Mouse (Mus musculus): Measurements from ENCODE around the gene Nt5dc3.

Gene Nt5dc3

DNA sequence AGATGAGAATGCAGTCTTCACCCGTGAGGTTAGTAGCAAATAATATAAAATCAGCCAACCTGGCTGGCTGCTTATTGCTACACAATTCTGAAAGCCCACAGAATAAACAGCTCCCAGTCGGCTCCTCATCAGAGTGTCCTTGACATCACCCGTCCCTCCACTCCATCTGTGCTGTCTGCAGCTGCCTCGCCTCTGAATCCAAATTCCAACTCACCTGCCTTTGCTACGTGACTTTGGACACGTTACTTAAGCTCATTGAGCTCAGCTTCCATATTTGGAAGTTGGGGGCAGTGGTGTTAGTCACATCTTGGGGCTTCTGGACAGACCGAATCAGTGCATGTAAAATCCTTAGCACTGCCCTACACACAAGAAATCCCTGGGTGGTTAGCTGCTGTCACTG lies 93.3 kb downstream of the Nt5dc3 start:
- DNase-seq (ENCODE audit: low spot score in 2 of 2), result no peak

DNA sequence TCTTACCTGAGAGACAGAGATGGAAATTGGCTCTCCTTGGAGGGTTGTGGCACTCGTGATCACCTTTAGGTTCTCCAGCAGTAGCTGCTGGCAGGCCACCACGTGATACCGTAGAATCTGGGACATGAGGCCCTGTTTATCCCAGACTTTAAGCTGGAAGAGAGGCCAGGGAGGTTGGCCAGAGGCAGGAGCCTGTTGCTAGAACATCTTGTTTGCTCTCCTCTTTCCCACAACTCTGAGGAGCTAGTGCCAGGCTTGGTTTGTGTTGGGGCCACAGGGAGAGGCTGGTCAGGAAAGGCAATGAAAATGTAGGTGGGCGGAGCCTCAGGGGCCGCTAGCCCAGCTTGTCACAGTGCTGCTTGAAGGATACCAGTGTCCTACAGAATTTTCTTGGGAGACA lies 93.8 kb downstream of the Nt5dc3 start:
- DNase-seq (ENCODE audit: low spot score in 2 of 2), result no peak

DNA sequence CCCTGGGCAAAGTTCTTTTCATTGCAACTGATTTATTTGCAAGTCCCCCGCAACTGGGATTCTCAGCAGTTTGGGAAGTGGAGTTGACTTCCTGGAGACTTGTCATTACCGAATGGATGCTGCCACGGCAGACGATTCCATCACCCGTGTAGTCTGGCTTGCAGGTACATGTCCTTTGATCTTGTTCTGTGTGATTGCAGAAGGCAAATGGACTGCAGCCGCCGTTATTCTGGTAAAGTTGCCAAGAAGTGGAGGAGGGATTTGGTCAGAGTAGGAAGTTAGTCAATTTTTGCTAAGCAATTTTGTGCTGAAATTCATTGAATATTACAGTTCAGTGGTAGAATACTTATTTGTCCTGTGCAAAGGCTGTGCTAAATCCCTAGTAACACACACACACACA lies 99.9 kb downstream of the Nt5dc3 start:
- no peak for DNase-seq (ENCODE audit: low spot score in 2 of 2)

DNA sequence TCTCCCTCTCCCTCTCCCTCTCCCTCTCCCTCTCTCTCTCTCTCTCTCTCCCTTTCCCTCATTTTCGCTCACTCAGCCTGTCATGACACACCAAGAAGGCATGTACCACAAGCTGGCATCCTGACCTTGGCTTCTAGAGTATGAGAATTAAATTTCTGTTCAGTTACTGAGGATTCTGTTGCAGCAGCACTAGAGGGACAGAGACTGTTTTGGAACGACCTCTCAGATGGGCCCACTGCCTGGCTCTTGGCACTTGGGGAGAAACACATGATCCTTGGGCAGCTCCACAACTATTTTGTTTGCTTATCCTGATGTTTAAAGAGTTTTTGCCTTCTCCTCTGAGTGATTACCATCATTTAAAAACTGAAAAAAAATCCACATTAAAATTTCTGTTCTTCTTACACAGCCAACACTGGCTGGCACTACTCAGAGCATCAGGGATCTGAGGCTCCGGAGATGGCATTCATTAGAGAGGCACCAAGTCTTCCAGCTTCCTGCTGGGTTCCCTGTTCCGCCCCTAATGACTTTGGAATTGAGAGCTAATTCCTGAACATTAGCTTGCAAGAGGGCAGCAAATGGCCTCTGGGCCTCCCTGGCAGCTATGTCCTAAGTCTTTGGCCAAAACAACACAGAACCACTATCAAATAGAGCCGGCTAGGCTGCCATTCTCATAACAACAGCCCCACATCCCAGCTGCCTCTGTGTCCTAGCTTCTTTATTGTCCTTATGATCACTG lies 101.4 kb downstream of the Nt5dc3 start:
- no peak for DNase-seq (ENCODE audit: low spot score in 2 of 2)

DNA sequence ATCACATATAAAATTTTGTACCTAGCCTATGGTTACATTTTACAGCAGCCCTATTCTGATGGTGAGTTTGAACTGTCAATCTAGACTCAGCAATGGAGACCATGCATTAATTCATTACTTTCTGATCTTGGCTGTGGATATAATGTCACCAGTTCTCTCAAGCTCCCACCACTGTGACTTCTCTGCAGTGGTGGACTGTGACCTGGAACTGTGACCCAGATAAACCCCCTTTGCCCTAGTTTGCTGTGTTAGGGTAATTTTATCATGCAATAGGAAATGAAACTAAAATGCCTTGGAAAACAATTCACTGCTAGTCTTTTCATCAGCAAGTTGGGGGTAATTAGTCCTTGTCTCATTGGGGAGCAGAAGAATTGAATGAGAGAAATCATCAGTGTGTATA lies 102.6 kb downstream of the Nt5dc3 start:
- no peak for DNase-seq (ENCODE audit: low spot score in 2 of 2)

DNA sequence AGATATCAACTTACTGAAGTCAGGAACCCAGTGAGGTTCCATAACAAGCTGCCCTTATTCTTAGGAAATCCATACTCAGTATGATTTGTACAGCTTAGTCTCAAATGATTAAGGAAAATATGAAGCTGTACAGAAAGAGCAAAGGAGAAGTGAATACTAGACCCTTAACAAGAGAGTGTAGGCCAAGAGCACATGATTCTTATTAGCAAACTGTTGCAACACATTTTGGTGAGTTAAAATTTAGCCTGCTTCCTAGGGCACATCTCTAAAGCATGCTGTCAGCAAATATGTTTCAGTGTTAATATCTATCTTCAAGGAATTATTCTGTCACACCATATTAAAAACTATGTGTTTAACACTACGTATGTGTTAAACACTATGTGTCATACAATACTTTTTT lies 107.6 kb downstream of the Nt5dc3 start:
- DNase-seq (ENCODE audit: low spot score in 2 of 2), result no peak
